Mouse (Mus musculus): ENCODE measurements around the gene Gm20388. TPM values are rescaled to one million over a fixed set of nuclear protein-coding genes. Genes with fewer than 3 reads are reported as not detected.

Gm20388 gene
- total RNA-seq, 2 experiments from 2014 or later, result 5.8 TPM; not detected in 1

DNA sequence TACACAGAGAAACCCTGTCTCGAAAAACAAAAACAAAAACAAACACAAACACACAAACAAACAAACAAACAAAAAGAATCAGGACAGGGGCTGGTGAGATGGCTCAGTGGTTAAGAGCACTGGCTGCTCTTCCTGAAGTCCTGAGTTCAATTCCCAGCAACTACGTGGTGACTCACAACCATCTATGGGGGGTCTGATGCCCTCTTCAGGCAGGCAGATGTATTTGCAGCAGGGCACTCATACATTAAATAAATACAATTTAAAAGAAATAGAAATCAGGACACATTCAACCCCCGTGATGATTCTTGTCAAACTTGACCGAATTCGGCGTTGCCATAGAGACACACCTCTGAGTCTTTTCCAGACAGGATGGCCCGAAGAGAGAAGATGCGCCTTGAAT lies 296.7 kb downstream of the Gm20388 start:
- no peak for DNase-seq

GRCm38 (mm10) chr8:120208113-120208512 lies 297.5 kb downstream of the Gm20388 start:
- no peak for DNase-seq

- DNase-seq, result no peak
Measured at GRCm38 (mm10) chr8:120211345-120211744, 300.7 kb downstream of the Gm20388 start.

DNA sequence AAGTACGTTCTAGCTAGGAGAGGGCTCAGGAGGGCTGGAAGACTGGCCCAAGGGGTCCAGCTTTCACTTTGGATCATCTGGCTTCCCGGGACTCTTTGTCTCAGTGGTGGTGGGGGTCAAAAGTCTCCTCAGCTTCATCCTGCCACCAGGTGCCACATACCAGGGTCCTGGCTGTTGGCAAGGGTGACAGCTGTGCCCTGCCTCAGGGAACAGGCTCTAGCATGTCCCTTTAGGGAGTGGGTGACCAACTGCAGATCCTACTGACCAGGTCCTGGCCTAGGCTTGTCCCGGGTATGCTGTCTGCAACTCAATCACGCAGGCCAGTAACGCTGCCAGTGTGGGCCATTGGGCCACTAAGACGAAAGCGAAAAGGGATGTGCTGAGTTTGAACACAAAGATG lies 302.0 kb downstream of the Gm20388 start:
- no peak for DNase-seq

DNA sequence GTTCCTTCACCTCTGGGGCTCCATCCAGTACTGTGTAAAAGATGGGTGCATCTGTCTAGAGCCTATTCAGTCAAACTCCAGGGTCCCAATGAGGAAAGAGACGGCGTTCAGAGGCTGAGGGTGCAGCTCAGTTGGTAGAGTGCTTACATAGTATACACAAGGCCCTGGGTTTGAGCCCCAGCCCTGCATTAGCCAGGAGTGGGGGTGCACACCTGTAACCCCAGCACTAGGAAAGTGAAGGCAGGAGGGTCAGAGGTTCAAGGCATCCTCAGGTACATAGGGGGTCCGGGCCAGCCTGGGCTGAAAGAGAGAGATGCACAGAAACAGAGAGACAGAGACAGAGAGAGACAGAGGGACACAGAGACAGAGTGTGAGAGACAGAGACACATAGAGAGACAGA lies 302.6 kb downstream of the Gm20388 start:
- no peak for DNase-seq

DNA sequence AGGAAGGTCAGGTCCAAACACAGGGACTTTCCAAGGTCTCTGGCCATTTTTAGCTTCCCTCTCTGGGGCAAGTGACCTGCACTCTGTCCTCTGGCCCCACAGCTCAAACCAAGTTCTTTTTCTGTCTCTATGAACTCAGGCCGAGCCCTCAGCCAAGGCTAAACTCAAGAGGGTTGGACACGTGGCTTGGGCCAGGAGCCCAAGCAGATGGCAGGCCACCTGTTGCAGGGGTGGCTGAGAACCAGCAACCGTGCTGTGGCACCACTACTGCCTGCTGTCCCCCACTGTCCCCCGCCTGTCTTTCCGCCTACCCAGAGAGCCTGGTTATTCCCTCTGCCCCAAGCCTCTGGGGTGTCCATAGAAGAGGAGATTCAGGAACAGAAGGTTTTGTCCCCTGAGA lies 303.3 kb downstream of the Gm20388 start:
- DNase-seq, result peak; percentile 74

GRCm38 (mm10) chr8:120215416-120216141 lies 304.9 kb downstream of the Gm20388 start:
- peak; percentile 63 for DNase-seq

GRCm38 (mm10) chr8:120216855-120217830 lies 306.5 kb downstream of the Gm20388 start:
- peak; percentile 63 for DNase-seq

- DNase-seq, result no peak
Measured at GRCm38 (mm10) chr8:120222548-120222947, 311.9 kb downstream of the Gm20388 start.

DNA sequence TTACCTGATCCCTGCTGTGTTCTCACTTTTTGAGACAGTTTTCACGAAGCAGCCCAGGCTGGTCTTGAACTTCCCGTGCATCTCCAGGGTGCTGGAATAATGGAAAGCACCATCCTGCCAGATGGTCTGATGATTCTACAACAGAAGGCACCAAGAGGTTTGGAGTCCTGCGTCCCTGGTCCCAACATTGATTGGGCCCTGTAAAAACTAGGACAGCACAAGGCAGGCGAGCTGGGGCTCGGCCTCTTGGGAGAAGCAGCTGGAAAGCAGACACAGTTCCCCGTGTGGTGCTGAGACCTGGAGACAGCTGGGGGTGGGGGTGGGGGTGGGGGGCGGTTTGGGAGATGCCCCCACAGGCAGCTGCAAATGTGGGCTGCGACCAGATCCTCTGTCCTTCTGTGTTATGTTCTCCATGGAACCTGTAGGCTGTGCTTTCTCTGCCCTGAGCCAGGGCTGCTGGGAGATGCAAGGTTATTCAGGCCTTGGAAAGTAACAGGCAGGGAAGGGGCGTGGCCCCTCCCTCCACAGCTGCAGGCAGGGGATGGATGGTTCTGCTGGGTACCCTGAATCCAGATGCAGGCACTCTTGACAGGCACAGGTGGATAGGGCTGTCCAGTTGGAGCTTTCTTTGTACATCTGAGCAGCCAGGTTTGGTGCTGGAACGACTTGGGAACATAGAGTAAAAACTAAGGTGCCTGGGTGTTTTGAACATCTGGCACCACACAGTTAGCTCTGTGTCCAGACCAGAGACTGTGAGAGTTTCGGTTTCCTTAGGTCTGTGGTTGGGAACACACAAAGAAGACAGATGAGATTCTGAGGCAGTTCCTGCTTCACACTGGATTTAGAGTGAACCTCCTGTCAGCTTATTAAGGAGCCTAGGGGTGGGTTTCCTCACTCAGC lies 314.1 kb downstream of the Gm20388 start:
- no peak for DNase-seq

GRCm38 (mm10) chr8:120225421-120226151 lies 314.9 kb downstream of the Gm20388 start:
- DNase-seq, result no peak

- DNase-seq, result no peak
Measured at GRCm38 (mm10) chr8:120226700-120227577, 316.3 kb downstream of the Gm20388 start.

DNA sequence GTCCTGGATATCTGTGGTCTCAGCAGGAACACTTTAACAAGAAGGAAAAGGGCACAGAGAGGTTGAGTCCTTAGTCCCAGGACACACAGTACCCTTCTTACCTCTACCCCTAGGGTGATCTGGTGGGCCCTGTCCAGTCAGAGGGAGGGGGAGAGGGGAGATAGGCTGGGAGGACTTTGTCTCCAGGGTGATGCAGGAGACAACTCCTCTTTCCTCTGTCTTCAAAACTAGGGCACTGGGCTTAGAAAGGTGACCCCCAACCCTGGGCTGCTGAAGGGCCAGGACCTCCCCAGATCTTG lies 316.9 kb downstream of the Gm20388 start:
- no peak for DNase-seq

GRCm38 (mm10) chr8:120227891-120228591 lies 317.4 kb downstream of the Gm20388 start, which contains the start of gene Gse1:
Gene Gse1 (plus strand): TSS chr8:120228456.
- DNase-seq, result peak; percentile 88

DNA sequence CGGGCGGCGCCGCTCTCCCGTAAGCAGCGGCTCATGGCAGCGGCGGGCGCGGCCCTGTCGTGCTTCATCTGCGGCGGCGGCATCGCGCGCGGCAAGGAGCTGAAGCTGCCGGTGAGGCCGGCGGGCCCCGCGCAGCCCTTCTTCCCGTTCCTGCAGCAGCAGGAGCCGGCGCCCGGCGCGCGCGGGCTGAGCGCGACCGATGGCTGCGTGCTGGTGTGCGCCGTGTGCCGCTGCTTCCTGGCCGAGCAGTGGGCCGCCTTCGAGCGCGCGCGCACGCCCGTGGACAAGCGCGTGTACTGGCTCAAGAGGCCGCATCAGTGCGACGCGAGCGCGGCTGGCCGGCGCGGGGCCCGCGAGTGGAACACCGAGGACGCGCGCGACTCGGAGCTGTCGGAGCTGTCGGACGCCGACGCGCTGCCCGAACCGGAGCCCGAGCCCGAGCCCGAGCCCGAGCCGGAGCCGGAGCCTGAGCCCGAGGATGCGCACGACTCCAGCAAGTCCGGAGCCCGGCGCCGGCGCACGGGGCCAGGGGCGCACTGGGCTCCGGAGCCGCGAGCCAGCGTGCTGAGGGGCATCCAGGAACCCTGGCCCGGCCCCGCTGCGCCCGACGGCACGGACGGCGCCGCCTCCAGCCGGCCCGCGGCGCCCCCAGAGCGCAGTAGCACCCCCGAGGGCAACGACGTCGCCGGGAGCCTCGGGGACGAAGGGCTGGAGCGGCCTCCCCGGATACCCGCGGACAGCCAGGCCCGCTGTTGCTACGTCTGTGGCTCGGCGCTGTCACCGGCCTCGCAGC lies 318.3 kb downstream of the Gm20388 start:
- DNase-seq, result peak; percentile 48

GRCm38 (mm10) chr8:120229574-120229916 lies 318.9 kb downstream of the Gm20388 start:
- peak; percentile 58 for DNase-seq

DNA sequence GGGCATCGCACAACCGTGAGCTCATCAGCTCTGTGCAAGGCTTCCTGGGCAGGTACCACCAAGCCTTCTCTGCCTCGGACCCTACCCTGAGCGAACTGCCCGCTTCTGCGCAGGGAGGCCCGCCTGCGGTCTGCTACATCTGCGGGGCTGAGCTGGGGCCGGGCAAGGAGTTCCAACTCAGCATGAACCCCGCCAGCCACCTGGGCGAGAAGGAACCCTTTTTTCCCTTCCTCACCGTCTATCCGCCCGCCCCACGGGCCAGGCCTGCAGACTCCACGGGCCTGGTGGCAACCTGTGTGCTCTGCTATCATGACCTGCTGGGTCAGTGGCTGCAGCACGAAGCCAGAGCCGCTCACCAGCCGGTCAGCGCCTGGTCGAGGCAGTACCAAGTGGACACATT lies 319.4 kb downstream of the Gm20388 start:
- no peak for DNase-seq

GRCm38 (mm10) chr8:120230715-120231614 lies 320.3 kb downstream of the Gm20388 start:
- DNase-seq, result peak; percentile 23

Measured in heart, postnatal 4 days (tissue).